In the genomic region with DNA sequence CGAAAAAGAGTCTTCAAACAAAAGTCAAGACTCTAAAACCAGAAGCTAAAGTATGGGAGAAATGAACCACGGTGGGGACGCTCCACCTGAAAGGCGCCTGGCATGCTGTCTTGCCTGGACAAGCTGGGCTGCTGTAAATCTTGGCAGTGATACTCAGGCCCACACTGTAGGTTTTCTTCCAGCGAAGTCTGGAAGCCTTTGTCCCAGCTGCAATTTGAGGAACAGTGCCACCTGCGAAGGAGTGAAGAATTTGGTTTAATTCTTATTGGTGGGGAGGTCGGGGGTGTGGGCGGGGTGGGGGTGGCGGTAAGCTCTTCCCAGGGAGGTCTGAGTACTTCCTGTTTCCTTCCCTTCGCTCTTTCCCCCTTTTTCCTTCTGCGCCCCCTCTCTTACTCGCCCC, we compare ENCODE assay signal across 9 mouse cellular contexts. TPM values are rescaled to one million over a fixed set of nuclear protein-coding genes. Genes with fewer than 3 reads are reported as not detected.
A peak's percentile ranks its signal among the peaks of the same experiment; 100 is the strongest.
DNase-seq lines count a peak whose midpoint lies in the region; ATAC-seq and TF ChIP-seq lines count a peak whose summit lies in the region.
"Had no signal": no experiment of that assay in that cellular context is flagged by ENCODE, and none has a peak within 500 bp of the region (broad histone marks: within the 10 kb centered on the region; RNA-seq: fewer than 3 reads in every experiment).

No protein-coding gene starts in this region.

- H3K9me3 ChIP-seq in lung, embryonic 14.5 days (ENCODE audit: low read depth, low read length) = no peaks in the 10 kb centered on the region
- H3K9me3 ChIP-seq in intestine, embryonic 15.5 days = no peaks in the 10 kb centered on the region
- H3K9me3 ChIP-seq in neural tube, embryonic 14.5 days (ENCODE audit: control insufficient read depth, low read length) = no peaks in the 10 kb centered on the region

- no peak for TF ChIP-seq CTCF in lung, embryonic 14.5 days (IDR thresholded peaks at IDR 0.05; ENCODE audit: low read depth)
- TF ChIP-seq CTCF in lung, adult 2 months (IDR thresholded peaks at IDR 0.05; ENCODE audit: insufficient read depth, low read length) = no peak

- ATAC-seq in lung, embryonic 14.5 days (ENCODE audit: insufficient read depth) = peak; percentile 32
- ATAC-seq in intestine, embryonic 15.5 days = no peak
- ATAC-seq in neural tube, embryonic 14.5 days (ENCODE audit: low read depth) = 0 out of 2 replicates have a peak, but pooled peaks have one; percentile 31

- peaks cover 43% of the 10 kb centered on the region for H3K27me3 ChIP-seq in lung, embryonic 14.5 days (ENCODE audit: insufficient read depth, low read length)
- peaks cover 45% of the 10 kb centered on the region for H3K27me3 ChIP-seq in intestine, embryonic 15.5 days (replicated peaks)
- peaks cover 27% of the 10 kb centered on the region for H3K27me3 ChIP-seq in neural tube, embryonic 14.5 days (ENCODE audit: control insufficient read depth, insufficient read depth, low read length)

- TF ChIP-seq POLR2A in lung, adult 2 months (IDR thresholded peaks at IDR 0.05; ENCODE audit: borderline replicate concordance, extremely low read depth, low read depth, low read length) = no peak

- H3K27ac ChIP-seq in lung, embryonic 14.5 days (ENCODE audit: low read depth) = no peak overlapping the region
- no peak overlapping the region for H3K27ac ChIP-seq in intestine, embryonic 15.5 days
- no peak overlapping the region for H3K27ac ChIP-seq in neural tube, embryonic 14.5 days (ENCODE audit: low read depth, low read length)
- H3K27ac ChIP-seq: layer of hippocampus, adult 2 months had no signal

- no peaks in the 10 kb centered on the region for H3K36me3 ChIP-seq in lung, embryonic 14.5 days (ENCODE audit: insufficient read depth)
- H3K36me3 ChIP-seq in intestine, embryonic 15.5 days = no peaks in the 10 kb centered on the region
- H3K36me3 ChIP-seq in neural tube, embryonic 14.5 days (ENCODE audit: control insufficient read depth, insufficient read depth, low read length) = no peaks in the 10 kb centered on the region

- H3K4me3 ChIP-seq in lung, embryonic 14.5 days (ENCODE audit: low read depth, low read length) = peak overlapping the region; percentile 25
- no peak overlapping the region for H3K4me3 ChIP-seq in lung, adult 2 months (replicated peaks; ENCODE audit: extremely low read depth, low read depth, low read length)
- H3K4me3 ChIP-seq in intestine, embryonic 15.5 days (replicated peaks) = peak overlapping the region; percentile 30
- peak overlapping the region; percentile 30 for H3K4me3 ChIP-seq in neural tube, embryonic 14.5 days (ENCODE audit: low read depth, low read length)

- WGBS in lung, embryonic 14.5 days = 12% methylated on average over 11 of the region's 12 CpGs
- 15% methylated on average over 10 of the region's 12 CpGs for WGBS in lung, adult 2 months
- WGBS in intestine, embryonic 15.5 days = 13% methylated on average over 10 of the region's 12 CpGs
- 6% methylated on average over 10 of the region's 12 CpGs for WGBS in neural tube, embryonic 14.5 days

- H3K4me1 ChIP-seq in lung, embryonic 14.5 days (ENCODE audit: insufficient read depth) = no peaks in the 10 kb centered on the region
- no peaks in the 10 kb centered on the region for H3K4me1 ChIP-seq in lung, adult 2 months (ENCODE audit: control insufficient read depth, insufficient read depth, low read length)
- no peaks in the 10 kb centered on the region; the same call in 1 of the 2 replicates for H3K4me1 ChIP-seq in intestine, embryonic 15.5 days (replicated peaks)
- H3K4me1 ChIP-seq in neural tube, embryonic 14.5 days (ENCODE audit: control insufficient read depth, insufficient read depth, low read length) = 0 out of 2 replicates have a peak, but pooled peaks cover 3% of the 10 kb centered on the region

- no peak for DNase-seq in lung, embryonic 14.5 days
- no peak for DNase-seq in lung, adult 2 months
- DNase-seq in fat pad, adult 2 months (ENCODE audit: extremely low read depth, low read depth, low spot score) = peak; percentile 49
- no peak for DNase-seq in cerebellum, postnatal 4 days (ENCODE audit: low spot score in 2 of 2)
- DNase-seq in adrenal gland, postnatal 25 days = no peak
- no peak for DNase-seq in layer of hippocampus, adult 8-10 months (ENCODE audit: low spot score in 2 of 2)

- peak overlapping the region; percentile 68 for H3K4me2 ChIP-seq in lung, embryonic 14.5 days
- peak overlapping the region; percentile 67 for H3K4me2 ChIP-seq in intestine, embryonic 15.5 days (replicated peaks)
- peak overlapping the region; percentile 60 for H3K4me2 ChIP-seq in neural tube, embryonic 14.5 days (ENCODE audit: low read depth, low read length)

- H3K9ac ChIP-seq in lung, embryonic 14.5 days = no peak overlapping the region
- no peak overlapping the region; the same call in 1 of the 2 replicates for H3K9ac ChIP-seq in intestine, embryonic 15.5 days
- no peak overlapping the region; the same call in 1 of the 2 replicates for H3K9ac ChIP-seq in neural tube, embryonic 14.5 days (replicated peaks; ENCODE audit: low read depth, low read length)

RNA-seq across cellular contexts. Expression of a gene that starts 31.9 kb away (rescaled TPM):
- not detected in 2 replicates for polyA plus RNA-seq in lung, embryonic 14.5 days (2014; fragmentation: Nextera tagmentation; extraction: Ambion mirVana)
- polyA plus RNA-seq in lung, adult 2 months (2012; rRNA removed) = not detected in 2 replicates
- polyA plus RNA-seq in intestine, embryonic 15.5 days (2015; fragmentation: Nextera tagmentation; extraction: Ambion mirVana) = not detected in 2 replicates
- polyA plus RNA-seq in neural tube, embryonic 14.5 days (2014; fragmentation: Nextera tagmentation; extraction: Ambion mirVana) = 0.10 TPM in 1 of 2 replicates, not detected in the other
- not detected in 2 replicates for total RNA-seq in adrenal gland, postnatal 25 days (2021)
- total RNA-seq in layer of hippocampus, adult 8-10 months (2022) = under 1 TPM in 2 of 4 experiments, not detected in 2; 0.20 to 0.25 TPM

RNA-seq across cellular contexts. Expression of a gene that starts 42.8 kb away (rescaled TPM):
- 0.26 TPM in 1 of 2 replicates, not detected in the other for polyA plus RNA-seq in lung, embryonic 14.5 days (2014; fragmentation: Nextera tagmentation; extraction: Ambion mirVana)
- polyA plus RNA-seq in lung, adult 2 months (2012; rRNA removed) = 0.18 and 0.37 TPM in 2 replicates
- polyA plus RNA-seq in intestine, embryonic 15.5 days (2015; fragmentation: Nextera tagmentation; extraction: Ambion mirVana) = 0.35 and 0.43 TPM in 2 replicates
- polyA plus RNA-seq in neural tube, embryonic 14.5 days (2014; fragmentation: Nextera tagmentation; extraction: Ambion mirVana) = not detected in 2 replicates
- total RNA-seq in adrenal gland, postnatal 25 days (2021) = not detected in 2 replicates
- total RNA-seq in layer of hippocampus, adult 8-10 months (2022) = under 1 TPM in 2 of 4 experiments, not detected in 2; 0.29 to 0.36 TPM
